Mouse (Mus musculus): ENCODE results near the gene Klk14. TPM values are rescaled to one million over a fixed set of nuclear protein-coding genes. Genes with fewer than 3 reads are reported as not detected.

The Klk14 gene
- total RNA-seq, 2 experiments from 2014 or later: not detected

- no peak for DNase-seq
- intact Hi-C loops (cut with DNase I; ENCODE audit: low total_unique reads): no loop called here
Observed at GRCm38 (mm10) chr7:43712267-43712666, 22.0 kb downstream of the Klk14 start, which contains the start of gene Klk13. Klk13 (plus strand) TSS chr7:43712567.

GRCm38 (mm10) chr7:43712917-43713316 lies 22.7 kb downstream of the Klk14 start:
- intact Hi-C loops (cut with DNase I; ENCODE audit: low total_unique reads): no loop called here

GRCm38 (mm10) chr7:43713741-43714351 lies 23.6 kb downstream of the Klk14 start:
- no peak for DNase-seq
- intact Hi-C loops (cut with DNase I; ENCODE audit: low total_unique reads): no loop called here

More at GRCm38 (mm10) chr7:43712917-43713316, 22.7 kb downstream of the Klk14 start:
- no peak for DNase-seq

Other genes starting within 250 kb of the Klk14 start
- gene Cldnd2, start 249.6 kb upstream of the Klk14 start, total RNA-seq (2021): not detected
- 100 to 1,000 TPM; 341 to 442 TPM for gene Etfb, start 246.3 kb upstream of the Klk14 start, total RNA-seq (2021)
- gene Gm45233, start 246.3 kb upstream of the Klk14 start, total RNA-seq (2021): under 1 TPM in 1 of 2 experiments, not detected in 1; 0.80 TPM
- gene Vsig10l, start 227.3 kb upstream of the Klk14 start, total RNA-seq (2021): 1 to 10 TPM; 1.4 to 1.8 TPM
- under 1 TPM; 0.27 to 0.70 TPM for gene Iglon5, start 200.3 kb upstream of the Klk14 start, total RNA-seq (2021)
- gene 4931406B18Rik, start 184.5 kb upstream of the Klk14 start, total RNA-seq (2021): not detected
- gene Cd33, start 146.0 kb upstream of the Klk14 start, total RNA-seq (2021): 1 to 10 TPM; 1.7 to 2.1 TPM
- gene Zfp658, start 128.2 kb upstream of the Klk14 start, total RNA-seq (2021): under 1 TPM; 0.64 to 0.88 TPM
- gene Zfp719, start 110.8 kb upstream of the Klk14 start, total RNA-seq (2021): 1 to 10 TPM; 3.7 to 5.6 TPM
- gene Zfp819, start 83.2 kb upstream of the Klk14 start, total RNA-seq (2021): not detected
- gene Ceacam18, start 55.7 kb upstream of the Klk14 start, total RNA-seq (2021): not detected
- under 1 TPM; 0.78 to 0.80 TPM for gene Siglece, start 30.3 kb upstream of the Klk14 start, total RNA-seq (2021)
- gene Ctu1, start 18.4 kb upstream of the Klk14 start, total RNA-seq (2021): 1 to 10 TPM; 2.2 to 2.9 TPM
- gene Klk13, start 22.1 kb downstream of the Klk14 start, total RNA-seq (2021): not detected
- not detected for gene Klk12, start 78.5 kb downstream of the Klk14 start, total RNA-seq (2021)
- not detected for gene Klk11, start 84.2 kb downstream of the Klk14 start, total RNA-seq (2021)
- under 1 TPM in 1 of 2 experiments, not detected in 1; 0.22 TPM for gene Klk10, start 90.6 kb downstream of the Klk14 start, total RNA-seq (2021)
- not detected for gene Klk9, start 101.5 kb downstream of the Klk14 start, total RNA-seq (2021)
- gene Klk8, start 107.2 kb downstream of the Klk14 start, total RNA-seq (2021): 1 to 10 TPM; 2.4 to 2.7 TPM
- gene Klk7, start 120.9 kb downstream of the Klk14 start, total RNA-seq (2021): not detected
- not detected for gene Klk6, start 134.1 kb downstream of the Klk14 start, total RNA-seq (2021)
- gene Klk5, start 151.6 kb downstream of the Klk14 start, total RNA-seq (2021): not detected
- gene Klk4, start 190.7 kb downstream of the Klk14 start, total RNA-seq (2021): not detected
- not detected for gene Klk15, start 243.3 kb downstream of the Klk14 start, total RNA-seq (2021)